Mouse (Mus musculus) cerebellum, postnatal 4 days (tissue): ENCODE results near the gene Map3k4.

Source experiments
- DNase-seq, 2 experiments: peaks; one replicate each; pipeline ENCODE4 v3.0.0; 2022; ENCODE audit warnings: low spot score in 2 of 2, mixed read lengths in 1 of 2

The Map3k4 gene

DNA sequence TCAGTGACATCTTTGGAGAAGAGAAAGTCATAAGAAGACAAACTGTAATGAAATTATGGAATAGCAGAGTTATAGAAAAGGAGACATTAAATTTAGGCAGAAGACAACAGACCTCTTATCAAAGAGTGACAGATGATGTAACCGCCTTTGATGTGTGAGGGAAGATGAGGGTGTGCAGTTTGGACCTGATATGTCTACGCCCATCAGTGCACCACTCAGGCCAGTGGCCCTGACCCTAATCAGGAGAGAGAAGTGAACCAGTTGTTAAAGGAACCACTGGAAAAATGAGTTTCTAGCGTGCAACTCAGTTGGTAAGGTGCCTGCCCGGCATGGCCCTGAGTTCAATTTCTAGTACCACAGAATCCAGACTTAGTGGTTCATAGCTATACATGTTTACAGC lies 132.7 kb downstream of the Map3k4 start:
- no peak for DNase-seq

- no peak for DNase-seq
These were observed 134.3 kb downstream of the Map3k4 start for GRCm38 (mm10) chr17:12184283-12184682.

GRCm38 (mm10) chr17:12182702-12183485 lies 135.7 kb downstream of the Map3k4 start:
- no peak for DNase-seq

- DNase-seq = no peak
These were observed 138.8 kb downstream of the Map3k4 start for GRCm38 (mm10) chr17:12179766-12180165.

DNA sequence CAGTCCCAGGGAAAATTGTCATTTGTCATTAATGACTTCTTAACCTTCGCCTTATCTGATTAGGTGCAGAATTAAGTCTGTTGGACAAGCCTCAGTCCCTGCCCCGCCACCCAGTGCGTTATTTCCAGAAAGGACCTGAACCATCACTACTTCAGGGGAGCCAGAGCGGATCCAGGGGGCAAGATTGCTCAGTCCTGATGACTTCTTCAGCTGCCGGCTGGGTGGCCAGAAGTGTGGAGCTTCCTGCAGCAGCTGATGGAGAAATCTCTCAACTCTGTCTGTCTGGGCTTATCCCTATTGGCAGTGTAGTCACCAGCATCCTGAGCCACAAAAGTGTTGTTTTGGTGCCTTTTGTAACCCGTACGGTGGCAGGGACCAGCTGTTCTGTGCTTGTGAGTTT lies 139.3 kb downstream of the Map3k4 start:
- no peak for DNase-seq
